Mouse (Mus musculus): Measurements from ENCODE around the gene Slc35e3. TPM values are rescaled to one million over a fixed set of nuclear protein-coding genes. Genes with fewer than 3 reads are reported as not detected.
"Not testable (repeated sequence)": the region's sequence is repeated elsewhere in the genome, so short reads cannot be mapped to it uniquely, and the experiment has no call there.

The Slc35e3 gene
- total RNA-seq, 2 experiments from 2014 or later = 10.5 to 14.4 TPM

- DNase-seq = no peak
Measured at GRCm38 (mm10) chr10:117712871-117713270, 33.3 kb downstream of the Slc35e3 start.

- no peak for DNase-seq
Measured at GRCm38 (mm10) chr10:117712191-117712754, 33.9 kb downstream of the Slc35e3 start.

GRCm38 (mm10) chr10:117711408-117711807 is 34.8 kb downstream of the Slc35e3 start:
- DNase-seq = no peak

- DNase-seq = peak; percentile 99
Measured at GRCm38 (mm10) chr10:117710604-117711141, 35.5 kb downstream of the Slc35e3 start, which contains the start of gene Mdm2. Gene Mdm2, minus strand, starts transcription at chr10:117710758.

- DNase-seq = peak; percentile 87
Measured at GRCm38 (mm10) chr10:117709930-117710603, 36.1 kb downstream of the Slc35e3 start.

GRCm38 (mm10) chr10:117709326-117709830 is 36.8 kb downstream of the Slc35e3 start:
- no peak for DNase-seq

- no peak for DNase-seq
Measured at GRCm38 (mm10) chr10:117708856-117709255, 37.3 kb downstream of the Slc35e3 start.

- no peak for DNase-seq
Measured at GRCm38 (mm10) chr10:117708376-117708775, 37.8 kb downstream of the Slc35e3 start.

GRCm38 (mm10) chr10:117707114-117707838 is 38.9 kb downstream of the Slc35e3 start:
- no peak for DNase-seq

GRCm38 (mm10) chr10:117706440-117706839 is 39.7 kb downstream of the Slc35e3 start:
- no peak for DNase-seq

GRCm38 (mm10) chr10:117705806-117706205 is 40.4 kb downstream of the Slc35e3 start:
- DNase-seq = no peak

- DNase-seq = no peak
Measured at GRCm38 (mm10) chr10:117704964-117705335, 41.2 kb downstream of the Slc35e3 start.

GRCm38 (mm10) chr10:117704314-117704963 is 41.7 kb downstream of the Slc35e3 start:
- not testable (repeated sequence) for DNase-seq

GRCm38 (mm10) chr10:117703506-117703905 is 42.7 kb downstream of the Slc35e3 start:
- DNase-seq = no peak

GRCm38 (mm10) chr10:117702024-117702833 is 43.9 kb downstream of the Slc35e3 start:
- no peak for DNase-seq

- DNase-seq = no peak
Measured at GRCm38 (mm10) chr10:117701034-117701829, 44.9 kb downstream of the Slc35e3 start.

- DNase-seq = no peak
Measured at GRCm38 (mm10) chr10:117700450-117700849, 45.7 kb downstream of the Slc35e3 start.

- DNase-seq = no peak
Measured at GRCm38 (mm10) chr10:117699914-117700313, 46.3 kb downstream of the Slc35e3 start.

GRCm38 (mm10) chr10:117698313-117699138 is 47.6 kb downstream of the Slc35e3 start:
- no peak for DNase-seq

All from adrenal gland, postnatal 10 days (tissue).